Mouse (Mus musculus) C2C12 (cell line): ENCODE data around the gene Ofcc1.

ENCODE experiments used
- CEBPB ChIP-seq: IDR thresholded peaks from one replicate; pipeline ENCODE4 v1.6.1; 2011; ENCODE audit warnings: low read depth, mild to moderate bottlenecking, control low read depth, moderate library complexity
- CTCF ChIP-seq: IDR thresholded peaks from one replicate; pipeline ENCODE4 v1.5.1; 2011; ENCODE audit not compliant: control insufficient read depth, insufficient read depth, insufficient read length
- MAX ChIP-seq: IDR thresholded peaks from one replicate; pipeline ENCODE4 v1.6.1; 2011; ENCODE audit warnings: mild to moderate bottlenecking, control low read depth
- MYOD1 ChIP-seq: IDR thresholded peaks from one replicate; pipeline ENCODE4 v1.6.1; 2011; ENCODE audit warnings: low read depth; ENCODE audit not compliant: control insufficient read depth, insufficient read length
- MYOG ChIP-seq: IDR thresholded peaks from one replicate; pipeline ENCODE4 v1.6.1; 2011; ENCODE audit not compliant: control insufficient read depth, insufficient read length; ENCODE audit errors: extremely low read depth
- USF1 ChIP-seq: IDR thresholded peaks from one replicate; pipeline ENCODE4 v1.6.1; 2011; ENCODE audit warnings: low read depth, mild to moderate bottlenecking, control low read depth, moderate library complexity

DNA sequence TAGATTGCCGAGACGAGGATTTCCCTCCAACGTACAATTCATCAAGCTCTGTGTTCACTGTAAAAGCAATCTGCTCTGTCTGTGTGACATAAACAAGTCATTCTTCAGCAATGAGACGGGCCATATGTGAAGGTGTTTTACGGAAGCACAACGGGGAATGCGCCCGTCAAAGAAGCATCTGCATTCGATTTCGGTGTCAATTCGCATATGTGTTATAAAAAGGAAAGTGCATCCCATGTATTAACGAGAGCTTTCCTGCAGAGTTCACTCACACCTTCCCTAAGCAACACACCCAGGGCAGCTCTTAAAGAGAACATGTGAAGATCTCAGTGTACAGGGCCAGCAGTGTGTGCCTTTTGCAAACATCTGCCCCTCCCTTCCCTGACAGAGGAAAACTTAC lies 225.6 kb downstream of the Ofcc1 start:
- TF ChIP-seq CTCF (no peak), CEBPB (no peak), MYOG (no peak), MAX (no peak), USF1 (no peak), MYOD1 (no peak)
